Mouse (Mus musculus) gonadal fat pad, adult 2 months (tissue): Measurements from ENCODE around the gene Pacrg. TPM values are rescaled to one million over a fixed set of nuclear protein-coding genes. Genes with fewer than 3 reads are reported as not detected.

Experiments used
- DNase-seq: peaks from one replicate; pipeline ENCODE4 v3.0.0-alpha.2; 2012; ENCODE audit warnings: low read depth
- polyA plus RNA-seq: library from polyadenylated mRNA; depleted of rRNA; stranded (reverse); fragments of >200 nt; gene quantifications from 2 replicates; pipeline ENCODE4 v1.2.3, GENCODE M21; 2012; rRNA removed

The Pacrg gene
- polyA plus RNA-seq: 1.6 and 3.1 TPM in 2 replicates

DNA sequence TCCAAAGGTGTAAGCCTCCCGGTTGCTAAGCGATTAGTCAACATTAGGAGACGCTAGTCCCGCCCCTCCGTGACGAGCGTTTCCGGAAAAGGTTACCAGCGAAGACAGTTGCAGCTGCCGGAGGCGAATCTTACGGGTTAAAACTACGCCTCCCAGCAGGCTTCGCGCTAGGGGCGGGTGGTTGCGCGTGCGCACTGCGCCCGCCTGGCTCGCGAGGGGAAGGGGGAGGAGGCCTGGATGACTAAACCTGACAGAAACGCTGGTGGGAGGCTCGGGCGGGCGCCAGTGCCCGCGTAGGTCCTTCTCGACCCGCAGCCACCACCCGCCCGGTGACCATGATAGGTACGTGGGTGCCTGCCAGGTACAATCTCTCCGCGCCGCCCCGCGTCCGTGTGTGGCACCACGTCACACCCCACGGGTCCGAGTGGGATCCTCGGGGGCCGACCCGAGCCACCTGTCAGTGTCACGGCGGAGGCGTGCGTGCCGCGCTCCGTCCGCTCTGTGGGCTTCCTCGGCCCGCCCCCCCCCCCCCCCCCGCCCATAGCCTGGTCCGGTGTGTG is at the start of gene Pacrg, which contains the start of gene Prkn:
TSS of gene Pacrg (minus strand) at position 164 of the 560 bp plus-strand sequence.
TSS of gene Prkn (plus strand) at position 237 of the 560 bp plus-strand sequence.
- peak; percentile 85 for DNase-seq

DNA sequence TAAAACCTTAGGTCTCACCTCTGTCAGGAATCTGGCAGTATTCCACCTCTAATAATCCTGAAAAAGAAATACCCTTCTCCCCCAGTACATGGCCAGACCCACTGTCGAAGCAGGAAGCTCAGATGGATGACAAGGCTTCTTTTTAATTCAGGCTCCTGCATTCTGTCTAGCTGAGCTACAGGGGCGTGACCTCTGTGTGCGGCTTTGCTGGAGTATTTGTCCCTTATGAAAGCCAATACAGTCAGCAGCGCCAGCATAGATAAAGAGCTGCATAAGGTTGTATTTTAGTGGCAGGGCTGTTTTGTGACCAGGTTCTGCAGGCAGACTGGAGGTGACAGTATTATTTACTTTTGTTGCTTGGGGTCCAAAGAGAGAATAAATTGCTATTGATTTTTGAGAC is 47.8 kb upstream of the Pacrg start:
- no peak for DNase-seq

GRCm38 (mm10) chr17:10882260-10882659 is 42.1 kb upstream of the Pacrg start:
- no peak for DNase-seq

DNA sequence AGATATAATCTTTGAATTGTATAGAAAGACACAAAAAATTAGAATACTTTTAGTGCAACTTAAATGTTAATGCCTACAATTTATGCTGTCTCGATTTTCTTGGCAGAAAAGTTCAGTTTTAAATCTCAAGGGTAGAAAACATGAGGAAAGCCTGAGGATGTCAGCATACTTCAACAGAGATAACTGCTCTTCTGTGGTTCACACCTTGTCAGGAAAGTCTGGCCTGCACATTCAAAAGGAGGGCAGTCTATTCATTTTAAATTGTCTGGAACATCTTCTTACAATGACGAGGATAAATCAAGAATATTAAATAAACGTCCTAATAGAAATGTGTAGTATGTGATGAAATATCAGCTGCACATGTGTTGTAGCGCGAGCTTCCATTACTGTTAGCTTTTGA is 38.9 kb upstream of the Pacrg start:
- no peak for DNase-seq

DNA sequence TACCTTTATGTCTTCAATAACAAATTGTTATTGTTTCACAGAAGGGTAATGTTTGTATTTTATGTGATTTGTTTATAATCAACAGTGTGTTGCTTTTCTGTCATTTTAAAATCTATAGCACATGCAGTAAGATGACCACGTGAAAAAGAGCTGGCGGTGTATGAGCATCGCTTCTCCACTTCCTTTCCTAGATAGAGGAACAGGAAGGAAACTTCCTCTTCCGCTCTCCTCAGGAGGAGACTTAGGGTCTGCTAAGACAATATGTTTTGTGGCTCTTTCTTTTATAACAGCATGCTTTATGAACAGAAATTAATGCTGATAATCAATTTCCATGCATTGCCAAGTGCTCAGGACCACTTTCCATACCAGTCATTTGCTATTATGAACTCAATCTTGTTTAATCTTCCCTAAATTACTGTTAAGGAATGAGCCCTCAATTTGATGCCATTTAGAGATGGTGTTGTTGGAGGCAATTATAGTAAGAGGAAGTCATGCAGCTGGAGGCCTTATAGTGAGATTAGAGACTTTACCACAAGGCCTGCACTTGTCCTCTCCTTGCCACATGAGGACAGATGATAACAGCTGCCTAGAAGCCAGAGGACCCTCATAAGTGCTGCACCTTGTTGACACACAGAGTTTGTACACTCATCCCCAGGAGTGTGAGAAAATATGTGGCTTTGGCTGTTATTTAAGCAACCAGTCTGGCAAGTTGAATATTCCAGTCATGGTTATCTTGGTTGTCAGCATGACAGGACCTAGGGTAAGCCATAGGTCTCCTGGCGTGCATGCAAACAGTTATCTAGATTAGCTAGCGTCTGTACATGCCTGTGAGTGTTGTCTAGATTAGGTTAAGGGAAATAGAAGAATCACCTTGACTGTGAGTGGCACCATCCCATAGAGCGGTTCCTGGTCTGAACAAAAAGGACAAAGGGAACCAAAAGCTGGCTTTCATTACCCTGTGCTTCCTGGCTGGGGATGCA is 34.4 kb upstream of the Pacrg start:
- DNase-seq: no peak

DNA sequence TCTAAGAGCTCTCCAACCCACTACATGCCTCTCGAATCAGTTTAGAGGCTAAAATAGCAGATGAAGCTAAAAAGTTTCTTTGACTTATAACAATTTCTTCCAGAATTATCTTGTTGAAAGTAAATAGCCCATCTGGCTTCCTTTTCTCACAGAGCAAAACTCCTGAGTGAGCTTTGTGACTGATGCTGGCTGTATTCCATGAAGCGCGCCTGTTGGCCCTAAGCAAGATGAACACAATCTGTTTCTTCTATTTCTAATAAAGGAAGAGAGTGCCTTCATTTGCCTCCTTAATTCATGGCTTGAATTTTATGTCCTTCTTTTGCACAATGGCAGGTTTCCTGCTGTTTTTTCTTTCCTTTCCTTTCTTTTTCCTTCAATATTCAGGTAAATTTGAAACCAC is 14.1 kb upstream of the Pacrg start:
- no peak for DNase-seq

DNA sequence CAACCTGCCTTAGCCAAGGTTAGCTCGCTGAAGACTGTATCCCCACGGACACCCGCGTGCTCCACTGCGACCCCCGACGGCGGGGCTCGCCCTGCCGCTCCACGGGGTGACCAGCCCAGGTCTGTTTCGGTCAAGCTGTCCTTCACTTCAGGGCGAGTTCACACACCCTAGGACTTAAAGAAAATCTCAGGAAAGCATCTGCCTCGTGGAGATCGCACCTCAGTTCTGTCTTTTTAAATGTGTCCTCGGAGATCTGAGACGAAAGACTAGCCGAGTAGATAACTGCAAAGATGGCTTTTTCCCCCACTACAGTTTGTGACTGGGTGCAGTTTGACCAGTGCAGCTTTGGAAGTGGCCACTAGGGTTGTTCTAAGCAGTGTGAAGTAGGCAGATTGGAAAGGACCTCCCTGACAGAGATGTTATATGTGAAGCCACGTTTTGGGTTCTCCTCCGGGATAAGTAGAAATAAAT is 655 bp upstream of the Pacrg start:
- DNase-seq: no peak

DNA sequence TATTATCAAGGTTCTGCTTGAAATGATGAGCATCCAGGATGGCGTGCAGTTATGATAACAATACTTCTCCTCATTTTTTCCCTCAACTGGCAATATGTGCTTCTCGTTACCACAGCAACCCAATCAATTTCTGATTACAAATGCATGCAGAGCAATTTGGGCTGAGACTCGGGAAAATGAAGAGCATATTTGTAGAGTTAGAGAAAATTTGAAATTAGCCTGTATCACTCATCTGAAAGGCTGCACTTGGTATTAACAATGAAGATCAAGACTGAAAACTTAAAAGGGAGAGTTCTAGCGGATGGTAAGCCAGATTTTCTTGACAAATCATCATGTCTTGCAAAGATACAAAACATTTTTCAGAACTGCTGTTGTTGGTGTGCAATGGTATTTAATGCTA is 21.1 kb downstream of the Pacrg start:
- no peak for DNase-seq

DNA sequence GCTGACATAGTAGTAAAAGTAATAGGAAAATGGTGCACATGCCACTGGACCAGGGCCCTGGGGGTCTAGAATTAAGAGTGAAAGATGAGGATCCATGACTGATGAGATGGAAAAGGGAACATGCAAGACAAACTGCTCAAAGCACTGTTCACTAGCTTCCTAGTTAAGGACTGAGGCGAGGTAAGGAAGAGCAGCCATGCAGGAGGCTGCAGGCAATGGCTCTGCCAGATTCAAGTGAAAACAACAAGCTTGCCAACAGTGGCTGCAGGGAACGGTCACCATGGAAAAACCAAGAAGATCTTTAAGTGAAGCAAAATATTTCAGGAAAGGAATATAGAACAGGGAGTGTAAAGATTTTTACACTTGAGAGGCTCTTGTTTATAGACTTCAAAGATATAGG is 31.5 kb downstream of the Pacrg start:
- no peak for DNase-seq

- no peak for DNase-seq
Observed at GRCm38 (mm10) chr17:10807261-10807998, 32.7 kb downstream of the Pacrg start.

DNA sequence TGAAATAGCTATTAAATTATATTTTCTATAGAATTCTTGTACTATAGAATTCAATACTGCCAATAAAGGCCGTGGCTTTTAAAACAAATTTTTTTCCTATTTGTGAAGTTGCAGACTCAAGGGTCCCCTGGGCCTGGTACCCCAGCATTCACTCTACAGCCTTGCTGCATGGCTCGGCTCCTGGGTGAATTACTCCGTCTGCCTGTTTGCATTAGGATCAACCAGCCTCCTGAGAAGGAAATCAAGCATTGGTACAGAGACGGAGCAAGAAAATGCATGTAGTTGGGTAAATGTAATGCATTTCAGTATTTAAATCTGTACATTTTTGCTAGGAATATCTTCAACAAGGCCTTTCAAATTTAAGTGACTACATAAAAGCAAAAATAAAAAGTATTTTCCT is 33.4 kb downstream of the Pacrg start:
- no peak for DNase-seq

DNA sequence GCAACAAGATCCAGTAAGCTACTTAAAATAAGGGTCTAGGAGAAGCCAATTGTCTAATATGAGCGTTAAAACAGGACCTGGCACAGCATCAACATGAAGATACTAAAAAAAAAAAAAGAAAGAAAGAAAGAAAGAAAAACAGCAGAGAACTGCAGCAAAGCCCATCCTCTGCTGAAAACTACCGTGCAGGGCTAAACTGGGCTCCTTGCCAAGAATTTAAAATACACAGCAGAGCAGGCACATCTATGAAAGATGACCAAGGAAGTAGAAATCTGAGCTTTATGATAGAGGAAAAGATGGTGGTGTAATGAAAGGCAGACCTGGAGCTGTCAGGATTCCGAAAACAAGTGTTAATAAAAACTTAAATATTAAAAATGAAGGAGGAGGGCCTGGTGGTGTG is 48.5 kb downstream of the Pacrg start:
- no peak for DNase-seq

GRCm38 (mm10) chr17:10784401-10784920 is 55.6 kb downstream of the Pacrg start:
- DNase-seq: no peak

DNA sequence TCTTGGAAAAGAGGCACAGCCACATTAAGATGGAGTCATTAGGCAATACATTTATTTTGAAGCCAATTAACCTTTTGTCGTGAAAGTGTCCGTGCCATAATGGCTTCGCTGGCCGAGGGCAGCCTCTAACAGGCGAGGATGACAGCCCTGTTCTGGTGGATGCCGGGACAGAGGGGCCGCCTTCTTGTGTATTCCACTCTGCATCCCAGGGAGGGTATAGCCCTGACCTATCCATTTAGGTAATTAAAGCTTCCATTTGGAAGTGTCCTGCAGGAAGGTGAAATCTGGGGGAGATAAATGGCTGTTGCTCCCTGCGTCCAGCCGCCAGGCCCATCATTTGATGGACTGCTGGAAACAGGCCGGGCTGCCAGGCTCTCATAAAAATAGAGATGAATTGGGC is 63.6 kb downstream of the Pacrg start:
- no peak for DNase-seq

GRCm38 (mm10) chr17:10774468-10774867 is 65.6 kb downstream of the Pacrg start:
- no peak for DNase-seq

DNA sequence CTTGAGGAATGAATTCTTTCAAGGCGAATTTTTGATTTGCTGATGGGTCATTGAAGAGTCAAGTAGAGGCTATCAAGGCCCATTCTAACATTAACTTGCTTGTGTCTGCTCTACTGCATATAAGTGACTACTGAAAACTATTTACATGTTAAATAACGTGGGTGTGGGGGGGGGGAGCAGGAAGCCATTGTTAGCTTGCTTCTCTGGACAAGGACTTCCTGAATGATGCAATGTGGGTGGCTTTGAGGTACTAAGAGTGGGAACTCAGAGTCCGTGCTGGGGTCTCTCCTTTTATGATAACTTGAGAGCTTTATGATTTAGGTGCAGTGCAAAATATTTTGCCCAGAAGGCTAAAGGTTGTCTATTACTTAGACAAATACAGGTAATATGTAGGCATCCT is 67.9 kb downstream of the Pacrg start:
- DNase-seq: no peak

GRCm38 (mm10) chr17:10769873-10770272 is 70.2 kb downstream of the Pacrg start:
- DNase-seq: no peak

DNA sequence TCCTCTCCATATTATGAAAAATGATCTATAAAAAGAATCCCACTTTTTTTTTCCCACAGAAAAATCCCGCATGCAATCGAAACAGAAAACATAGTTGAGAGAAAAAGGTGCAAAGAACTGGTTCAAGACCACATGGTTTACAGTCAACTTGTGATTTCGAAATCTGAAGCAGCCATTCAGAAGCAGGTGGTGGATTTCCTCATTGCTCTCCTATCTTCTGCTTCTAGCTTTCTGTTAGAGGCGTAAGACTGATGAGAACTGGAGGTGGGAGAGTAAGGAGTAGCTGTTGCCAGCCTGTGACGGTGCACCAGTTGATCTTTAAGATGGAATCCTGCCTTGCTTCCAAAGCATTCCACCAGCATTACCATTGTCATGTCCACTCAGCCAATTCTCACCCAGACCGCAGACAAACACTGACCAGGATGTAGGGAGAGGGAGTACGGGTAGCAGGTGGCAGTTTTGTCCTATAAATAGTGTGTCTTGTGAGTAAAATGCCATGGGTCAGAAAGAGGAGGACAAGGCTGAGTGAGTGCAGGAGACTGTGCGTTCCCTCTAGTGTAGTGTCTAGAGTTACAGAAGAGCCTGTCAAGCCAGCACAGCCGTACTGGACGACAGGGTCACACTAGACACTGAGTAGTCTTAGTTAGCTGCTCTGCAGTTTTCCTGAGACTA is 73.2 kb downstream of the Pacrg start:
- no peak for DNase-seq

GRCm38 (mm10) chr17:10764343-10764742 is 75.8 kb downstream of the Pacrg start:
- DNase-seq: no peak

- no peak for DNase-seq
Observed at GRCm38 (mm10) chr17:10757455-10757854, 82.7 kb downstream of the Pacrg start.

DNA sequence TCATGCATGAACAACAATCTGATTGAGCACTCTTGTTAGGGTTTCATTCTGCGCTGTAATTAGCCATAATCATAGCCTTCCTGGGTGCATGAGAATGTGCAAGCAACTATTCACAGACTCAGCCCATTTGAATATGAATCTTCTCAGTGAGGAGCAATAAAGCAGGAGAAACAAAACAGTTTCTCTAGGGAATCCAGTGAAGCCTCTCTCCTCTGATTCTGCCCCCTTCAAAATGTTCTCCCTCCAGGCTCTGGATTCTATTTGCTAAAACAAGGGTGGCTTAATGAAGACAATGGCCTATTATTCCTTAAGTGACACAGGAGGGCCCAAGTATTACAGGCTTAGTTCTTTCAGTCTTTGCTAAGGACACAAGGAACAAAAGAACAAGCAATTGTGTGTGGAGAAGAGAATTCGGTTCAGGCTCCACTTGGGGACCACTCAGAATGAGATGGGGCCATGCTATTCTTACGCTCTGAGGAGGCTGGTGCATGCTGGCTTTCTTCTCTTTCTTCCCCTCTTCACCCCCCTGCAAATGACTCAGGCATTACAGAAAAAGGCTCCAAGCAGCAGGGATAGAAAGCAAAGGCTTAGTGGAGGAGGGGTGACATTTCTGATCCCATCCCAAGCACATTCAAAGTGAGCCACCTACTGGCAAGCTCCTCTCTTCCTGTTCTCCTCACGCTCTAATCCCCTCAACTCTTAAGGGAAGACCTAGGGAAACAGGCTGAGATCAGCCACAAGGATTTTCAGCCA is 95.2 kb downstream of the Pacrg start:
- peak; percentile 9 for DNase-seq
